20 mouse cellular contexts compared by ENCODE assay signal in the genomic region with DNA sequence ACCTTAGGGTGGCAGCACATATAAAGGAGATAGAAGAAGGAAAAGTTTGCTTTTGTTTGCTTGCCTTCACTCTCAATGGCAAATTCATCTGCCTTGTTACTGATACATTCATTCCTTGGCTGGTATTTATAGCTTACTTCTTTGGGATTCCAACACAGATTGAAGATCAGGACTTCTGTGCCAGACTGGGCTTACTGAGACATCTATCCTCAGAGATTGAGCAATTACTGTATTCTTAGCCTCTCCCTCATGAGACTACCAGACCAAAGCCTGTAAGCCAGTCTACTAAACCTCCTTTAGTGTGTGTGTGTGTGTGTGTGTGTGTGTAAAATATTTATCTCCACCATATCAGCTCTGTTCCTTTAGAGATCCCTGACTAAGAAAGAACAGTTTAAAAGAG.
"Had no signal": no experiment of that assay in that cellular context is flagged by ENCODE, and none has a peak within 500 bp of the region (broad histone marks: within the 10 kb centered on the region; RNA-seq: fewer than 3 reads in every experiment).

No protein-coding gene starts in this region.

- DNase-seq: kidney, adult 8-10 months; kidney, postnatal 10 days; kidney, postnatal 36 days; left cerebral cortex, postnatal 4 days; liver, postnatal 0 days; lung, postnatal 14 days; lung, postnatal 4 days; right cerebral cortex, adult 18-20 months; right cerebral cortex, postnatal 25 days; thymus, adult 18-20 months; thymus, postnatal 36 days had no signal

- H3K4me3 ChIP-seq: kidney, embryonic 15.5 days; limb, embryonic 12.5 days; limb, embryonic 15.5 days; lung, embryonic 15.5 days; midbrain, embryonic 12.5 days; midbrain, embryonic 15.5 days; neural tube, embryonic 12.5 days; neural tube, embryonic 15.5 days had no signal

- H3K36me3 ChIP-seq: lung, embryonic 15.5 days; midbrain, embryonic 15.5 days had no signal

- H3K27ac ChIP-seq: kidney, embryonic 15.5 days; limb, embryonic 12.5 days; limb, embryonic 15.5 days; liver, embryonic 14.5 days; lung, embryonic 15.5 days; midbrain, embryonic 12.5 days; midbrain, embryonic 15.5 days; neural tube, embryonic 12.5 days; neural tube, embryonic 15.5 days had no signal

- H3K9me3 ChIP-seq: kidney, embryonic 15.5 days; limb, embryonic 12.5 days; limb, embryonic 15.5 days; lung, embryonic 15.5 days; midbrain, embryonic 12.5 days; midbrain, embryonic 15.5 days; neural tube, embryonic 12.5 days; neural tube, embryonic 15.5 days had no signal

- H3K27me3 ChIP-seq: kidney, embryonic 15.5 days; limb, embryonic 12.5 days; limb, embryonic 15.5 days; lung, embryonic 15.5 days; midbrain, embryonic 12.5 days; midbrain, embryonic 15.5 days; neural tube, embryonic 12.5 days; neural tube, embryonic 15.5 days had no signal

- H3K4me1 ChIP-seq: kidney, embryonic 15.5 days; limb, embryonic 12.5 days; lung, embryonic 15.5 days; midbrain, embryonic 12.5 days; midbrain, embryonic 15.5 days; neural tube, embryonic 12.5 days; neural tube, embryonic 15.5 days had no signal
